Mouse (Mus musculus): Measurements from ENCODE around the gene Eif3d.

Eif3d gene

GRCm38 (mm10) chr15:77919441-77919840 is 51.2 kb downstream of the Eif3d start:
- DNase-seq (ENCODE audit: low read depth, low spot score), result no peak

- peak; percentile 69 for DNase-seq (ENCODE audit: low read depth, low spot score)
Observed at GRCm38 (mm10) chr15:77916851-77917544, 53.6 kb downstream of the Eif3d start.

GRCm38 (mm10) chr15:77915287-77915686 is 55.3 kb downstream of the Eif3d start:
- no peak for DNase-seq (ENCODE audit: low read depth, low spot score)

- DNase-seq (ENCODE audit: low read depth, low spot score), result no peak
Observed at GRCm38 (mm10) chr15:77914507-77914906, 56.1 kb downstream of the Eif3d start.

GRCm38 (mm10) chr15:77913054-77913453 is 57.6 kb downstream of the Eif3d start:
- DNase-seq (ENCODE audit: low read depth, low spot score), result no peak

DNA sequence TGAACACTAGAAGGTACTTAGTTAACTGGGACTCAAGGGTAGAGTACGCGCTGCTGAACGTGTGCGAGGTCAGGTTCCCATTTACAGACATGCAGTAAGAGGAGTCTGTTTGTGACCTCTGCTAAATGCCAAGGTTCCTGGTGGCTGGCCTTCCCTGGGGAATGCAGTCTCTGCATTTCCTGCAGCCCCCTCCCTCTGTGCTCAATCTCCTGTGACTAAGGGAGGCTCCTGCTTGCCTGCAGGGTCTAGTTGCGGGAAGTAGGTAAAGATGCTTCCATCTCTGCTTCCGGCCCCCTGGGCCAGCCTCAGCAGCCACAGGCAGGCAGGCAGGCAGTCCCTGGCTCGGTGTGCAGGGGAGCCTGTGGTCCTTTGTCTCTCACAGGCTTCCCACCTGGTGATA is 58.0 kb downstream of the Eif3d start:
- no peak for DNase-seq (ENCODE audit: low read depth, low spot score)

- DNase-seq (ENCODE audit: low read depth, low spot score), result no peak
Observed at GRCm38 (mm10) chr15:77912048-77912447, 58.6 kb downstream of the Eif3d start.

DNA sequence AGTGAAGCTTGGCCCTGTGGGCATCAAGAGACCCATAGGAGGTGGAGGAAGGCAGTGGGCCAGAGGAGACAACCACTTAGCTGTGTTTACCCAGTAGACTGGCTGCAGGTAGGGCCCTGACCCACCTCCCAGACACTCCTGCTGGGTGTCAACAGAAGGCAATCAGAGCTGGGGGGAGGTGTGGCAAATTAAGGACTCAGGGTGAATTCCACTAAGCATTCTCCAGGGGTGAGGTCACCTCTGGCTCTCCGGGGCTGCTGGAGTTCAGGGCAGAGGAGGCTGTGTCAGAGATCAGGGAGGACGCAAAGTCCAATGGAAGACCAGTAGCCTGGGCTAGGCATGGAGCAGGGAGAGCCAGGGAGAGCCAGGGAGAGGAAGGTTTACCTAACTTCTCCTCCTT is 59.5 kb downstream of the Eif3d start:
- no peak for DNase-seq (ENCODE audit: low read depth, low spot score)

Data from A20 (cell line).